Mouse (Mus musculus) forebrain, embryonic 14.5 days (tissue): ENCODE data around the gene Rab40b. TPM values are rescaled to one million over a fixed set of nuclear protein-coding genes. Genes with fewer than 3 reads are reported as not detected.

Experiments
- ATAC-seq: fragments of 200-750 bp; cut with Nextera tagmentation; 2 replicates; pipeline ENCODE4 v1.8.0; 2017; ENCODE audit warnings: mild to moderate bottlenecking, moderate library complexity
- DNase-seq: peaks from one replicate; pipeline ENCODE4 v3.0.0-alpha.2; 2015; ENCODE audit warnings: low spot score
- H3K27ac ChIP-seq: fragments of 300-500 bp; sonication (generic); 2 replicates; pipeline ENCODE4 v1.5.1; 2014; ENCODE audit warnings: low read depth, mild to moderate bottlenecking, control low read depth, low read length, moderate library complexity
- H3K27me3 ChIP-seq: fragments of 300-500 bp; sonication (generic); replicated peaks from 2 replicates; pipeline ENCODE4 v1.6.1; 2014; ENCODE audit warnings: low read length, control low read depth, mixed read lengths; ENCODE audit not compliant: control insufficient read depth, insufficient read depth
- H3K36me3 ChIP-seq: fragments of 300-500 bp; sonication (generic); 2 replicates; pipeline ENCODE4 v1.6.1; 2014; ENCODE audit warnings: low read length, control low read depth; ENCODE audit not compliant: control insufficient read depth, insufficient read depth
- H3K4me1 ChIP-seq: fragments of 300-500 bp; sonication (generic); 2 replicates; pipeline ENCODE4 v1.6.1; 2014; ENCODE audit warnings: antibody characterized with exemption, low read length, control low read depth; ENCODE audit not compliant: control insufficient read depth, insufficient read depth
- H3K4me2 ChIP-seq: fragments of 300-500 bp; sonication (generic); 2 replicates; pipeline ENCODE4 v1.6.1; 2014; ENCODE audit warnings: mild to moderate bottlenecking, control low read depth, low read length
- H3K4me3 ChIP-seq: fragments of 300-500 bp; sonication (generic); 2 replicates; pipeline ENCODE4 v1.5.1; 2014; ENCODE audit warnings: low read depth, low read length, control low read depth
- H3K9ac ChIP-seq: fragments of 300-500 bp; sonication (generic); 2 replicates; pipeline ENCODE4 v1.6.1; 2014; ENCODE audit warnings: mild to moderate bottlenecking, low read length, control low read depth, moderate library complexity
- H3K9me3 ChIP-seq: fragments of 300-500 bp; sonication (generic); replicated peaks from 2 replicates; pipeline ENCODE4 v1.6.1; 2016; ENCODE audit warnings: low read length, control low read depth, mixed read lengths; ENCODE audit not compliant: control insufficient read depth
- WGBS: fragments of 180-500 bp; shearing (Covaris S2); extraction: QIAGEN DNeasy Blood & Tissue Kit; methylation state at CpG from one replicate; pipeline ENCODE4 v1.1.7; 2014; 5-methylcytosine and 5-hydroxymethylcytosine counted together
- polyA plus RNA-seq: library from polyadenylated mRNA; unstranded; fragments of >200 nt; fragmentation: Nextera tagmentation; extraction: Ambion mirVana; gene quantifications from 2 replicates; pipeline ENCODE4 v1.2.1, GENCODE M21; 2014

Rab40b gene
- polyA plus RNA-seq, 1 experiment from 2014 or later: 7.2 TPM

GRCm38 (mm10) chr11:121418932-121419331 lies 30.9 kb upstream of the Rab40b start:
- no peak for ATAC-seq

GRCm38 (mm10) chr11:121417971-121418370 lies 29.9 kb upstream of the Rab40b start:
- Histone ChIP-seq H3K4me2 (no peak overlapping the region), H3K4me1 (0 out of 2 replicates have a peak, but pooled peaks cover 5% of the 10 kb centered on the region), H3K4me3 (no peak overlapping the region), H3K27ac (no peak overlapping the region), H3K9me3 (no peaks in the 10 kb centered on the region), H3K9ac (no peak overlapping the region), H3K27me3 (no peaks in the 10 kb centered on the region), H3K36me3 (no peaks in the 10 kb centered on the region)
- DNase-seq: no peak
- WGBS: 85% methylated on average over 5 of the region's 5 CpGs
- no peak for ATAC-seq

More at GRCm38 (mm10) chr11:121418932-121419331, 30.9 kb upstream of the Rab40b start:
- Histone ChIP-seq H3K27ac (no peak overlapping the region), H3K9me3 (no peaks in the 10 kb centered on the region), H3K4me2 (no peak overlapping the region), H3K27me3 (no peaks in the 10 kb centered on the region), H3K4me1 (0 out of 2 replicates have a peak, but pooled peaks cover 5% of the 10 kb centered on the region), H3K4me3 (no peak overlapping the region), H3K9ac (no peak overlapping the region), H3K36me3 (no peaks in the 10 kb centered on the region)
- DNase-seq: no peak
- 73% methylated on average over 2 of the region's 2 CpGs for WGBS

GRCm38 (mm10) chr11:121415351-121415750 lies 27.3 kb upstream of the Rab40b start:
- Histone ChIP-seq H3K36me3 (no peaks in the 10 kb centered on the region), H3K4me1 (no peaks in the 10 kb centered on the region), H3K27me3 (no peaks in the 10 kb centered on the region), H3K9ac (no peak overlapping the region), H3K9me3 (no peaks in the 10 kb centered on the region), H3K27ac (no peak overlapping the region), H3K4me2 (no peak overlapping the region), H3K4me3 (no peak overlapping the region)
- WGBS: 80% methylated on average over 5 of the region's 5 CpGs
- no peak for DNase-seq
- no peak for ATAC-seq

- no peak for ATAC-seq
- no peaks in the 10 kb centered on the region for H3K9me3 ChIP-seq
- no peak overlapping the region for H3K4me2 ChIP-seq
- H3K27ac ChIP-seq: no peak overlapping the region
- no peak overlapping the region for H3K9ac ChIP-seq
- DNase-seq: no peak
- H3K27me3 ChIP-seq: no peaks in the 10 kb centered on the region
- no peaks in the 10 kb centered on the region for H3K4me1 ChIP-seq
- no peaks in the 10 kb centered on the region for H3K36me3 ChIP-seq
- WGBS: 90% methylated on average over 5 of the region's 5 CpGs
- no peak overlapping the region for H3K4me3 ChIP-seq
Measured at GRCm38 (mm10) chr11:121414762-121415161, 26.7 kb upstream of the Rab40b start.

- 74% methylated on average over 3 of the region's 3 CpGs for WGBS
- DNase-seq (no peak), ATAC-seq (no peak)
- no peaks in the 10 kb centered on the region for H3K9me3 ChIP-seq
- H3K36me3 ChIP-seq: no peaks in the 10 kb centered on the region
- no peak overlapping the region for H3K4me3 ChIP-seq
- no peaks in the 10 kb centered on the region for H3K27me3 ChIP-seq
- no peak overlapping the region for H3K4me2 ChIP-seq
- H3K4me1 ChIP-seq: no peaks in the 10 kb centered on the region
- H3K27ac ChIP-seq: no peak overlapping the region
- no peak overlapping the region for H3K9ac ChIP-seq
Measured at GRCm38 (mm10) chr11:121407366-121408155, 19.5 kb upstream of the Rab40b start.

- H3K36me3 ChIP-seq: no peaks in the 10 kb centered on the region
- DNase-seq (no peak), ATAC-seq (no peak)
- H3K27ac ChIP-seq: no peak overlapping the region
- H3K9ac ChIP-seq: no peak overlapping the region
- no peak overlapping the region for H3K4me3 ChIP-seq
- H3K9me3 ChIP-seq: no peaks in the 10 kb centered on the region
- WGBS: 90% methylated on average over 3 of the region's 3 CpGs
- H3K4me1 ChIP-seq: peaks cover 2% of the 10 kb centered on the region; the same call in 1 of the 2 replicates
- H3K4me2 ChIP-seq: no peak overlapping the region
- no peaks in the 10 kb centered on the region for H3K27me3 ChIP-seq
Measured at GRCm38 (mm10) chr11:121392405-121392804, 4.4 kb upstream of the Rab40b start.

GRCm38 (mm10) chr11:121390793-121391192 lies 2.7 kb upstream of the Rab40b start:
- Histone ChIP-seq H3K27me3 (no peaks in the 10 kb centered on the region), H3K4me2 (no peak overlapping the region), H3K27ac (no peak overlapping the region), H3K9me3 (no peaks in the 10 kb centered on the region), H3K4me3 (no peak overlapping the region), H3K36me3 (no peaks in the 10 kb centered on the region), H3K9ac (no peak overlapping the region), H3K4me1 (peaks cover 3% of the 10 kb centered on the region; the same call in 1 of the 2 replicates)
- ATAC-seq: no peak
- no peak for DNase-seq
- 63% methylated on average over 3 of the region's 3 CpGs for whole genome bisulfite sequencing

GRCm38 (mm10) chr11:121388554-121388945 lies 499 bp upstream of the Rab40b start:
- ATAC-seq (no peak), DNase-seq (no peak)
- H3K4me1 ChIP-seq: peaks cover 3% of the 10 kb centered on the region; the same call in 1 of the 2 replicates
- H3K9ac ChIP-seq: no peak overlapping the region
- no peak overlapping the region for H3K27ac ChIP-seq
- WGBS: 10% methylated on average over 6 of the region's 6 CpGs
- H3K9me3 ChIP-seq: no peaks in the 10 kb centered on the region
- H3K27me3 ChIP-seq: no peaks in the 10 kb centered on the region
- peak overlapping the region; percentile 91 for H3K4me2 ChIP-seq
- H3K4me3 ChIP-seq: peak overlapping the region; percentile 54
- no peaks in the 10 kb centered on the region for H3K36me3 ChIP-seq

- DNase-seq: peak; percentile 29
- Histone ChIP-seq H3K27ac (no peak overlapping the region), H3K9ac (no peak overlapping the region), H3K27me3 (no peaks in the 10 kb centered on the region), H3K4me2 (no peak overlapping the region), H3K4me1 (no peaks in the 10 kb centered on the region), H3K4me3 (no peak overlapping the region), H3K9me3 (no peaks in the 10 kb centered on the region), H3K36me3 (no peaks in the 10 kb centered on the region)
- no peak for ATAC-seq
- WGBS: 50% methylated on average over 6 of the region's 6 CpGs
Measured at GRCm38 (mm10) chr11:121380294-121380693, 7.8 kb downstream of the Rab40b start.
